Mouse (Mus musculus) kidney, embryonic 16.5 days (tissue): ENCODE measurements around the gene Rassf8. TPM values are rescaled to one million over a fixed set of nuclear protein-coding genes. Genes with fewer than 3 reads are reported as not detected.

Experiments
- ATAC-seq: fragments of 200-750 bp; cut with Nextera tagmentation; 2 replicates; pipeline ENCODE4 v1.8.0; 2017; ENCODE audit warnings: moderate TSS enrichment; ENCODE audit not compliant: low FRiP score, low TSS enrichment
- H3K27ac ChIP-seq: fragments of 300-500 bp; sonication (generic); 2 replicates; pipeline ENCODE4 v1.5.1; 2014; ENCODE audit warnings: low read length
- H3K27me3 ChIP-seq: fragments of 300-500 bp; sonication (generic); 2 replicates; pipeline ENCODE4 v1.6.1; 2014; ENCODE audit warnings: low read length, control low read depth, mixed read lengths; ENCODE audit not compliant: insufficient read depth
- H3K36me3 ChIP-seq: fragments of 300-500 bp; sonication (generic); 2 replicates; pipeline ENCODE4 v1.6.1; 2014; ENCODE audit warnings: low read length, control low read depth, mixed read lengths; ENCODE audit not compliant: insufficient read depth
- H3K4me1 ChIP-seq: fragments of 300-500 bp; sonication (generic); 2 replicates; pipeline ENCODE4 v1.6.1; 2014; ENCODE audit warnings: low read length, control low read depth, mixed read lengths; ENCODE audit not compliant: insufficient read depth
- H3K4me2 ChIP-seq: fragments of 300-500 bp; sonication (generic); replicated peaks from 2 replicates; pipeline ENCODE4 v1.6.1; 2014; ENCODE audit warnings: low read depth, low read length
- H3K4me3 ChIP-seq: fragments of 300-500 bp; sonication (generic); 2 replicates; pipeline ENCODE4 v1.5.1; 2014; ENCODE audit warnings: mild to moderate bottlenecking, low read length
- H3K9ac ChIP-seq: fragments of 300-500 bp; sonication (generic); replicated peaks from 2 replicates; pipeline ENCODE4 v1.6.1; 2014; ENCODE audit warnings: low read length
- H3K9me3 ChIP-seq: fragments of 300-500 bp; sonication (generic); 2 replicates; pipeline ENCODE4 v1.6.1; 2016; ENCODE audit warnings: low read length, control low read depth
- WGBS: fragments of 180-500 bp; shearing (Covaris S2); extraction: QIAGEN DNeasy Blood & Tissue Kit; methylation state at CpG from one replicate; pipeline ENCODE4 v1.1.7; 2014; 5-methylcytosine and 5-hydroxymethylcytosine counted together
- polyA plus RNA-seq: library from polyadenylated mRNA; unstranded; fragments of >200 nt; fragmentation: Nextera tagmentation; extraction: Ambion mirVana; gene quantifications from 2 replicates; pipeline ENCODE4 v1.2.1, GENCODE M21; 2015

Gene Rassf8
- polyA plus RNA-seq, 1 experiment from 2014 or later = 4.6 TPM

DNA sequence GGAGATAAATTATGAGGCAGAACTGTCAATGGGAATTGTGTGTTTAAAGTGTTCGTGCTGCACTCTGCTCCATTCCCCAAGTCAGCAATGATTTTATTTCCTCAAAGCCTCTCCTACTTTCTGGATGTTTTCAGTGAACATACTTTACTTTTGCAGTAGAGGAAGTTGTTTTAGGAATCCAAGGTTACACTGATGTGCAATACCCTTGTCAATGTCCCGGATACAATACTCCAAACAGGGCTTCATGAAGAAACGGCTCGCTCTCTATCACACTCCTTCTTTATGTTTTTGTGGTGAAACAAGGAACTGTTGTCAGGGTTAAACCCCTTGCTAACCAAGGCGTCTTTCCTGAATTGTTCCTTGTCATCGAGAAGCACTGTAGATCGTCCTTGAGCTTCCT, 45.8 kb downstream of the Rassf8 start:
- Histone ChIP-seq H3K36me3 (no peaks in the 10 kb centered on the region), H3K27ac (peak overlapping the region; percentile 13; the same call in 1 of the 2 replicates), H3K9me3 (no peaks in the 10 kb centered on the region; the same call in 1 of the 2 replicates), H3K4me1 (peaks cover 11% of the 10 kb centered on the region), H3K27me3 (no peaks in the 10 kb centered on the region), H3K4me3 (no peak overlapping the region), H3K4me2 (no peak overlapping the region), H3K9ac (no peak overlapping the region)
- ATAC-seq = no peak
- 58% methylated on average over 7 of the region's 7 CpGs for WGBS

DNA sequence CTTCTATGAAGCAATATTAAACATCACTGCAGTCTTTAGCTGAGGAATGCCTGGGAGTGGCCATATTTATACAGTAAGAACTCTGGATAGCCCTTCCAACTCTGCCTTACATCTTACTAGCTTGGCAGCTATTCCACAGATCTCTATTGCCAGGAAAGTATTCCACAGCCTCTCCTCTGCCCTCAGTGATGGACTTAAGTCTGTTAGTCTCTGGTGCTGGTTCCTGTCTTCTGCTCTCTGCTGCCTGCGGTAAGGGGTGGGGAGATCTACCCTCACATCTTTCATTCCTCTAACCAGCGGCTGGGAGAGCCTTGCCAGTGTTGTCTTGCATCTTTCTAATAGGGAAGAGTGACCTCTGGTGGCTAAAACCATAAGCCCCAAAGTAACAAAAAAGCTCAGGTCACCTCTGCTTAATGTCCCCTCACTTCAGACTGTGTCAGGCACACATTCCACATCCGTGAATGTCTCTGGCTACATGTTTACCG, 46.6 kb downstream of the Rassf8 start:
- Histone ChIP-seq H3K4me1 (peaks cover 11% of the 10 kb centered on the region), H3K4me2 (no peak overlapping the region), H3K4me3 (no peak overlapping the region), H3K27me3 (no peaks in the 10 kb centered on the region), H3K27ac (no peak overlapping the region), H3K36me3 (no peaks in the 10 kb centered on the region), H3K9me3 (no peaks in the 10 kb centered on the region; the same call in 1 of the 2 replicates), H3K9ac (no peak overlapping the region)
- 17% methylated on average over 4 of the region's 4 CpGs for WGBS
- peak; percentile 61 for ATAC-seq

DNA sequence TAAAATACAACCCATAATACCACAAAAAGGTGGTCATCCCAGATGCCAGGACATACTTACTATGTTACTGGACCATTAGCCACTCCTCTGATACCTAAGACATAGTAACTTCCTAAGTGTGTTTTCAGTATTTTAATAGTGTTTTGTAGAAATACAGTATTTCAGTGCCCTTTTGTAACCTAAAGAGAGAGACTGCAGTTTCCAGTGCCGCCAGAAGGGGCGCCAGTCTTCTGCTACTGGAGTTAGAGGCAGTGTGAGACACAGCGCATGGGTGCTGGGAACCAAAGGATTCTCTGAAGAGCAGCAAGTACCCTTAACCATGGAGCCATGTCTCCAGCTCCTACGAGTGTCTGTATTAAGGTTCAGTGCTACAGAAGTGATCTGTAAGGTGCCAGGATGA, 48.1 kb downstream of the Rassf8 start:
- Histone ChIP-seq H3K4me2 (no peak overlapping the region), H3K9ac (no peak overlapping the region), H3K4me3 (no peak overlapping the region), H3K27me3 (no peaks in the 10 kb centered on the region), H3K36me3 (no peaks in the 10 kb centered on the region), H3K27ac (no peak overlapping the region), H3K9me3 (no peaks in the 10 kb centered on the region; the same call in 1 of the 2 replicates), H3K4me1 (peaks cover 11% of the 10 kb centered on the region)
- 72% methylated on average over 4 of the region's 4 CpGs for WGBS
- no peak for ATAC-seq

DNA sequence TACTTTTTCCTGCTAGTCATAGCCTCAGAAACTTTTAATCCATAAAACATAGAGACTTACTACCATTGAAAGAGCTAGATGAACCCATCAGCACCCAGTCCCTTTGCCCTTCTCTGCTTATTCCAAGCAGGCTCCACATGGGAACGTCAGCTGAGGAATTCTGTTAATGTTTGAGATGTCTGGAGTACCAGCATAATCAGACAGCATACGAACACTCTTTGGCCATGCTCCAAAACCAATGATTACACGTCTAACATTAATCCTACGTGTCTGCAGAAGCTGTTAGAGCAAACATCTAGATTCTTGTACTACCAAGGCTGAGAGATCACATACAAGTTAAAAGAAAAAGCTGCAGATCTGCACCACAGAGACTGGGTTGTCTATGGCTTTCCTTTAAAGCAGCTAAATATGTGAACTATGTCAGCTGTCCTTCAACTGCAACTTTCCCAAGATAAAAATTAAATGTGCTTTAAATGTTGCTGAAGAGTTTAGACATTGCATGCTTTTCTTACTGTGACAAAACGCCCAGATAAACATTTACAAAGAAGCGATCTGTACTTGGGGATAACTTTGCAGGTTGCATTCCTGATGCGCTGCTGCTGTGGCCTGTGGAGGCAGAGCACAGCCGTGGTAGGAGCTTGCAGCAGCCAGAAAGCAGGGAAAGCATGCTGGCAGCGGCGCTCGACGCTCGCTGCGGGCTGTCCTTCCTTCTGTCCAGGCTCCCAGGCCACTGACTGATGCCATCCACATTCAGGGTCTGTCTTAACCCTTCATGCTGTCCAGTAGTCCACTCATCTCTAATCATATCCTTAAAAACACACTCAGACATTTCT, 49.9 kb downstream of the Rassf8 start:
- no peak overlapping the region for H3K4me2 ChIP-seq
- no peaks in the 10 kb centered on the region for H3K36me3 ChIP-seq
- H3K4me3 ChIP-seq = no peak overlapping the region
- peak overlapping the region; percentile 48; the same call in 1 of the 2 replicates for H3K27ac ChIP-seq
- 57% methylated on average over 14 of the region's 14 CpGs for WGBS
- peaks cover 11% of the 10 kb centered on the region for H3K4me1 ChIP-seq
- no peak overlapping the region for H3K9ac ChIP-seq
- no peak for ATAC-seq
- no peaks in the 10 kb centered on the region; the same call in 1 of the 2 replicates for H3K9me3 ChIP-seq
- no peaks in the 10 kb centered on the region for H3K27me3 ChIP-seq

DNA sequence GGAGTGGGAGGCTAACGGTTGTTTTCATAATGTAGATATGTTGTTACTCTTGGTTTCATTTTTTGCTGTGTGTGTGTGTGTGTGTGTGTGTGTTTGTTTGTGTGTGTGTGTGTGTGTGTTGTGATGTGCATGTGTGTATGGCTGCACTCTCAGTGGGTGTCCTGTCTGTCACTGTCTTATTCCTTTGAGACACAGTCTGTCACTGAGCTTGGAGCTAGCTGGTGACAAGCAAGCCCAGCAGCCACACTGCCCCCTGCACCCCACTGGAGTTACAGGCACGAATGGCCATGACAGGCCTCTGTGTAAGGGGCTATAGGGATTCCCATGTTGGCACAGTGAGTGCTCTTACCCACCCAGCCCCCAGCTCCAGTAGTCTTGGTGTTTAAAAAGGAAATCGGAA, 51.1 kb downstream of the Rassf8 start:
- ATAC-seq = no peak
- Histone ChIP-seq H3K4me2 (no peak overlapping the region), H3K9ac (no peak overlapping the region), H3K36me3 (no peaks in the 10 kb centered on the region), H3K27ac (no peak overlapping the region), H3K9me3 (no peaks in the 10 kb centered on the region; the same call in 1 of the 2 replicates), H3K27me3 (no peaks in the 10 kb centered on the region), H3K4me1 (peaks cover 11% of the 10 kb centered on the region), H3K4me3 (no peak overlapping the region)
- WGBS = 70% methylated on average over 3 of the region's 3 CpGs

DNA sequence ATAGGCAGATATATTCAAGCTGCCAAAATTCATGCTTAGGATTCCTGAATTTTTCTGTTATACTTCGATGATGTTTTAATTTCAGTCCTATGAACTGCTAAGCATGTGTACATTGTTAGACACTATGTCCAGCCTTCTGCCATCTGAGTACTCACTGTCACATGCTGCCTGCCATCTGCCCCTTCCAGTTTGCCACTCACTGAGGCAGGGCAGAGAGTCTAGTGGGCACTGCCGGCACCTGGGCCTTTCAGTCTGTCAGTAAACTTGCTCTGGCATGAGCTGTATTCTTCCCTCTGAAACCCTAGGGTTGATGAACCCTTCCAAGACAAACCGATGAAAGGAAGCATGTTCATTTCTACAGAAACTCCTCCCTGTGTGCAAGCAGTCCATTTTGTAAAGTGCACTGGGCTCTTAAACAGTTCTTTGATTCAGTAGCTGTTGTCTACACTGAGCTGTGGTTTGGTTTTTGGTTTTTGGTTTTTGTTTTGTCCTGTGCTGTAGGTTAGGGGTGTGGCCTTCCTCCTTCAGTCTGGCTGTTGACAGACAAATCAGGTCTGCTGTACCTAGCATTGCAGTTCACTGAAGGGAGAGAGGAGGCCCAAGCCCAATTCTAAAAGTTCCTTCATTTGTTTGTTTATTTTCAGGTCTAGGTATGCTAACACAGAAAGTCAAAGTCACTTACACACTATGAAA, 55.4 kb downstream of the Rassf8 start:
- no peaks in the 10 kb centered on the region for H3K27me3 ChIP-seq
- H3K9ac ChIP-seq = no peak overlapping the region
- no peak overlapping the region for H3K4me3 ChIP-seq
- no peaks in the 10 kb centered on the region for H3K9me3 ChIP-seq
- H3K4me2 ChIP-seq = no peak overlapping the region
- H3K27ac ChIP-seq = no peak overlapping the region
- no peaks in the 10 kb centered on the region for H3K36me3 ChIP-seq
- H3K4me1 ChIP-seq = no peaks in the 10 kb centered on the region; the same call in 1 of the 2 replicates
- ATAC-seq = no peak
- 71% methylated on average over 3 of the region's 3 CpGs for WGBS

DNA sequence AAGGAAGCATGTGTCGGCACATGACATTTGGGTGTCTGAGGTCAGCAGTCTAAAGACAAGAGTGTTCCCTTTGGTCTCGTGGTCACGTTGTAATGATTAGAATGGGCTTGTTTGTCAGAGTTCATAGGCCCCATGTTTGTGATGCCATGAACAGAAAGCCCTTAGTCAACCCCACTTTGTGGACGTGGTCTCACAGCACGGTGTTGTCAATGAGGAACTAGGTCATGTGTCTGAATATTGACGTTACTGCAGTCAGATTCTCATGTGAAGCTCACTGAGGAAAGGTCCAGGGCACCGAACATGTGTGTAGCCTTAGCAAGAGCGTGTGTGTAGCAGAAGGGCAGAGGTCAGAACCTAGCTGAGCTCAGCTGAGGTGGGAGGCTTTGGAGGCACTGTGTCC, 56.3 kb downstream of the Rassf8 start:
- 74% methylated on average over 8 of the region's 8 CpGs for WGBS

DNA sequence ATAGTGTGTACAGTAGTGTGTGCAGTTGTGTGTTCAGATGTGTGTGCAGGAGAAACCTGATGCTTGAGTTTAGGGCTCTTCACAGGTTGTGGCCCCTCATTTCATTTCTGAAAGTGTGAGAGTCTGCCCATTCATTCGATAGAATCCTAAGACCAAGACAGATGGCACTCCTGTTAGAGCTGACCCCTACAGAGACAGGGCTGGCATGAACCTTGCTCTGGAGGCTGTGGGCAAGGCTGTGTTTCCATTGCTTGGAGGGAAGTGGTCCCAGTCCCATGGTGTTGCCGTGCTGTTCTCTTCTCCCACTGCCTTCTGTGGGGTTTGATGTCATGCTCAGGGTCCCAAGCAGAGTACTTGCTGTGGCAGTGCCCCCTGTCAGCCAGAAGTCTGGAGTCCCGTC, 57.7 kb downstream of the Rassf8 start:
- H3K4me3 ChIP-seq = no peak overlapping the region
- H3K27ac ChIP-seq = no peak overlapping the region
- no peaks in the 10 kb centered on the region for H3K9me3 ChIP-seq
- H3K36me3 ChIP-seq = no peaks in the 10 kb centered on the region
- H3K9ac ChIP-seq = no peak overlapping the region
- WGBS = 65% methylated on average over 3 of the region's 3 CpGs
- H3K4me1 ChIP-seq = no peaks in the 10 kb centered on the region; the same call in 1 of the 2 replicates
- no peak overlapping the region for H3K4me2 ChIP-seq
- ATAC-seq = no peak
- H3K27me3 ChIP-seq = no peaks in the 10 kb centered on the region

More for the DNA sequence above, 56.3 kb downstream of the Rassf8 start:
- no peaks in the 10 kb centered on the region for H3K36me3 ChIP-seq
- no peaks in the 10 kb centered on the region for H3K27me3 ChIP-seq
- no peak overlapping the region for H3K4me3 ChIP-seq
- no peaks in the 10 kb centered on the region for H3K9me3 ChIP-seq
- H3K27ac ChIP-seq = no peak overlapping the region
- ATAC-seq = no peak
- no peaks in the 10 kb centered on the region; the same call in 1 of the 2 replicates for H3K4me1 ChIP-seq
- no peak overlapping the region for H3K9ac ChIP-seq
- H3K4me2 ChIP-seq = no peak overlapping the region

DNA sequence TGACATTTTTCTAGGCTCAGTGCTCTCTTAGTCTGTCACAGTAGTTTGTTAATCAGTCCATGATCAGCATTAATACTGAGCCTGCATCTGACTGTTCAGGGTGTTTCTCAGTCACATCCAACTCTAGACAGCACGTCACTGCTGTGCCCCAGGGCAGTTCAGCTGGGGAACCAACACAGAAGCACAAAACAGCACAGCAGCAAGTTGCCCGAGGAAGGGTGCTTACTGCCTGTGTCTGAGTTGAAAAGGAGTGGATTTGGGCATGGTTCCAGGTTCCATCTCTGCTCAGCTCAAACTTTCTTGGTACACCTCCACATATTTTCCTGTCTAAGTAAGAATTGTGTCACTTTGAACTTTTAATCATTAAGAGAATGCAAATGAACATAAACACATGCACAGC, 60.2 kb downstream of the Rassf8 start:
- H3K4me2 ChIP-seq = no peak overlapping the region
- no peaks in the 10 kb centered on the region for H3K27me3 ChIP-seq
- no peak for ATAC-seq
- 0 out of 2 replicates have a peak, but pooled peaks cover 12% of the 10 kb centered on the region for H3K36me3 ChIP-seq
- no peak overlapping the region for H3K27ac ChIP-seq
- H3K4me3 ChIP-seq = no peak overlapping the region
- H3K9me3 ChIP-seq = no peaks in the 10 kb centered on the region
- H3K9ac ChIP-seq = no peak overlapping the region
- WGBS = 47% methylated on average over 2 of the region's 2 CpGs
- H3K4me1 ChIP-seq = no peaks in the 10 kb centered on the region; the same call in 1 of the 2 replicates
